Mouse (Mus musculus) megakaryocyte, adult 5-6 weeks (primary cell): ENCODE data around the gene Best2. TPM values are rescaled to one million over a fixed set of nuclear protein-coding genes. Genes with fewer than 3 reads are reported as not detected.

ENCODE experiments used
- ATAC-seq: 2 replicates; pipeline ENCODE4 v1.8.0; 2016; ENCODE audit warnings: mild to moderate bottlenecking, inconsistent platforms; ENCODE audit not compliant: poor library complexity, severe bottlenecking
- total RNA-seq, 2 experiments: library from RNA; stranded (forward) in 1 of 2; stranded (reverse) in 1 of 2; fragments of 153-499, 151-499 nt in 1 of 2; fragments of 221-1000, 200-1000 nt in 1 of 2; gene quantifications; 2 replicates each; pipeline versions ENCODE4 v1.2.3 to v1.2.4; 2015 to 2017

The Best2 gene
- total RNA-seq, 2 experiments from 2014 or later = 0.07 TPM; not detected in 1

GRCm38 (mm10) chr8:84985049-84985683 is 29.2 kb downstream of the Best2 start:
- no peak for ATAC-seq

GRCm38 (mm10) chr8:84984294-84985048 is 29.9 kb downstream of the Best2 start:
- no peak for ATAC-seq

GRCm38 (mm10) chr8:84982499-84983011 is 31.8 kb downstream of the Best2 start:
- ATAC-seq = no peak

- no peak for ATAC-seq
Observed at GRCm38 (mm10) chr8:84981644-84982498, 32.5 kb downstream of the Best2 start.

GRCm38 (mm10) chr8:84980622-84981358 is 33.5 kb downstream of the Best2 start:
- ATAC-seq = no peak

- ATAC-seq = peak; percentile 31
Observed at GRCm38 (mm10) chr8:84979599-84980421, 34.5 kb downstream of the Best2 start.

- ATAC-seq = peak; percentile 43
Observed at GRCm38 (mm10) chr8:84978248-84978940, 35.9 kb downstream of the Best2 start, which contains the start of gene Junb. Junb (minus strand) TSS chr8:84978718.

- peak; percentile 4 for ATAC-seq
Observed at GRCm38 (mm10) chr8:84977435-84978247, 36.7 kb downstream of the Best2 start.

- ATAC-seq = no peak
Observed at GRCm38 (mm10) chr8:84976763-84977434, 37.4 kb downstream of the Best2 start.

GRCm38 (mm10) chr8:84976031-84976762 is 38.1 kb downstream of the Best2 start:
- ATAC-seq = peak; percentile 15

GRCm38 (mm10) chr8:84975434-84975833 is 38.9 kb downstream of the Best2 start:
- ATAC-seq = no peak

- ATAC-seq = no peak
Observed at GRCm38 (mm10) chr8:84974543-84975142, 39.7 kb downstream of the Best2 start.

- ATAC-seq = no peak
Observed at GRCm38 (mm10) chr8:84973803-84974542, 40.4 kb downstream of the Best2 start.

GRCm38 (mm10) chr8:84973079-84973478 is 41.3 kb downstream of the Best2 start:
- no peak for ATAC-seq

GRCm38 (mm10) chr8:84970913-84971312 is 43.4 kb downstream of the Best2 start:
- no peak for ATAC-seq
